Mouse (Mus musculus) heart, adult 18-20 months (tissue): ENCODE results near the gene Olfr1392. TPM values are rescaled to one million over a fixed set of nuclear protein-coding genes. Genes with fewer than 3 reads are reported as not detected.
"Not testable (repeated sequence)": the region's sequence is repeated elsewhere in the genome, so short reads cannot be mapped to it uniquely, and the experiment has no call there.

Experiments used
- DNase-seq, 2 experiments: peaks; one replicate each; pipeline ENCODE4 v3.0.0; 2021 to 2022; ENCODE audit warnings: mixed read lengths in 1 of 2
- total RNA-seq, 2 experiments: library from RNA; stranded (reverse); gene quantifications; 2 replicates each; pipeline ENCODE4 v1.2.3; 2021

The Olfr1392 gene
- total RNA-seq, 2 experiments from 2014 or later: not detected

- DNase-seq: not testable (repeated sequence)
These were observed 23.5 kb downstream of the Olfr1392 start for GRCm38 (mm10) chr11:49308547-49308946.

GRCm38 (mm10) chr11:49322442-49322841, 37.4 kb downstream of the Olfr1392 start, which contains the start of gene Olfr1391:
TSS of gene Olfr1391 (plus strand) at chr11:49322742.
- no peak for DNase-seq

GRCm38 (mm10) chr11:49326726-49327125, 41.6 kb downstream of the Olfr1392 start:
- no peak for DNase-seq

GRCm38 (mm10) chr11:49329686-49330085, 44.6 kb downstream of the Olfr1392 start:
- no peak for DNase-seq

GRCm38 (mm10) chr11:49334888-49335287, 49.8 kb downstream of the Olfr1392 start, which contains the start of gene Olfr1390:
TSS of gene Olfr1390 (plus strand) at chr11:49335188.
- DNase-seq: no peak

- DNase-seq: no peak
These were observed 52.2 kb downstream of the Olfr1392 start for GRCm38 (mm10) chr11:49337150-49337832.

Other genes starting within 250 kb of the Olfr1392 start
- 1 to 10 TPM; 6.2 to 7.6 TPM for gene 9930111J21Rik2, start 234.0 kb upstream of the Olfr1392 start, total RNA-seq
- 10 to 100 TPM in 1 of 2 experiments, 1 to 10 TPM in 1; 2.1 to 25.0 TPM for gene Tgtp2, start 221.1 kb upstream of the Olfr1392 start, total RNA-seq
- 1 to 10 TPM; 3.4 to 5.6 TPM for gene Ifi47, start 208.7 kb upstream of the Olfr1392 start, total RNA-seq
- under 1 TPM; 0.59 to 0.65 TPM for gene Olfr1396, start 170.4 kb upstream of the Olfr1392 start, total RNA-seq
- not detected for gene Olfr1395, start 143.0 kb upstream of the Olfr1392 start, total RNA-seq
- not detected for gene Olfr1394, start 130.9 kb upstream of the Olfr1392 start, total RNA-seq
- 10 to 100 TPM; 22.3 to 25.3 TPM for gene Btnl9, start 98.1 kb upstream of the Olfr1392 start, total RNA-seq
- 10 to 100 TPM; 27.6 to 32.6 TPM for gene Zfp62, start 82.0 kb upstream of the Olfr1392 start, total RNA-seq
- 10 to 100 TPM; 67.1 TPM for gene Mgat1, start 41.1 kb upstream of the Olfr1392 start, total RNA-seq
- under 1 TPM; 0.41 to 0.69 TPM for gene Olfr1393, start 7.0 kb upstream of the Olfr1392 start, total RNA-seq
- gene Olfr10, start 19.5 kb downstream of the Olfr1392 start, total RNA-seq: not detected
- gene Olfr1391, start 37.5 kb downstream of the Olfr1392 start, total RNA-seq: not detected
- gene Olfr1390, start 49.9 kb downstream of the Olfr1392 start, total RNA-seq: not detected
- not detected for gene Olfr1389, start 137.8 kb downstream of the Olfr1392 start, total RNA-seq
- gene Olfr1388, start 151.3 kb downstream of the Olfr1392 start, total RNA-seq: under 1 TPM; 0.15 TPM
- not detected for gene Olfr1387, start 170.1 kb downstream of the Olfr1392 start, total RNA-seq
- gene Olfr1386, start 179.8 kb downstream of the Olfr1392 start, total RNA-seq: not detected
- not detected for gene Olfr1385, start 203.8 kb downstream of the Olfr1392 start, total RNA-seq
- not detected for gene Olfr1384, start 221.4 kb downstream of the Olfr1392 start, total RNA-seq
- gene Olfr1383, start 234.4 kb downstream of the Olfr1392 start, total RNA-seq: under 1 TPM; 0.50 to 0.75 TPM
- gene Olfr1382, start 243.0 kb downstream of the Olfr1392 start, total RNA-seq: not detected